Mouse (Mus musculus): ENCODE measurements around the gene Ppp1r3g.

Ppp1r3g gene

DNA sequence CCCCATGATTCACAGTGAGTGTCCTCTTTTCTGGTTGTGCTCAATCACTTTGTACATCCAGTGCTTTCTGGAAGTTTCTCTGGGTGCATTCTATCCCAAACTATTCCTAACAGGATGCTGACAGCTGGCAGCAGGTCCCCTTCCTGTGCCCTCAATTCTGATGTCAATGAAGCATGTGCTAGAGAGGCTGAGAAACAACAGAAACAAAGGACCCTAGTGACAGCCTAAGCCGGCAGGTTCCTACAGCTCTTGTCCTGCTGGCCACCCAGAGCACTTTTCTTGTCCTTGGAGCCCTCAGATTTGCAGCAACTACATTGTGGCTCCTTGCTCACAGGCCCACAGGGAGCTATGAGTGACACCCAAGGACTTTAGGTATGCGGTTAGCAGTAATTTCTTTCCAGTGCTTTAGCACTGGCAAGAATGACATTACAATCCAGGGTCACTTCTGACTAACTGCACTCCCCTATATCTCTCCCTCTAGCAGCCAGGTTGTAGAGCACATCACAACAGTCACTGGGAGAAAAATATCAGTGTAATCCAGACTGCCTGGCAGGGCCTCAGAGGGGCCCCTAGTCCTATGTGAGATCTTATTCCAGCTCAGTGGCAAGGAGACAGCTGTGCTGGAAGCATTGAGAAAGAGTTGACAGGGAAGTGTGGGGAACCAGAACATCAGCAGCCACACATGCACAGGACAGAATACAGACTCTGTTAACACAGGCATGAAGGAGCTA, 37.2 kb downstream of the Ppp1r3g start:
- DNase-seq, result no peak

- no peak for DNase-seq
Measured at GRCm38 (mm10) chr13:35997606-35998005, 39.0 kb downstream of the Ppp1r3g start.

DNA sequence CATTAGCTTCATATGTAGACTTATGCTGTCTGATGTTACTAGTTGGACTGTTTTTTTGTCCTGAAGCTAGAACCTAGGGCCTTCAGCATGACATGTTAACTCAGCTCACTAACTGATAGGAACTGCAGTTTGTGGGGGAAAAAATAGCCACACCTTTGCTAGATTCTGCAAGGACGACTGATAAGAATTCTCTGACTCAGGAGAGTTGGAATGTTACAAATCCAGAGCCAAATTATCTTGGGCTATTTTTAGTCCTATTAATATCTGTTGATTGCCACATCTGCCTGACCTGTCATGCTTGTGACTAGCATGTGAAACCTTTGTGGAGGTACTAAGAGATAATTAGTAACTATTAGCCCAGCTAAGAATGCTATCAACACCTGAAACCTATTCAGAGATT, 42.2 kb downstream of the Ppp1r3g start:
- no peak for DNase-seq

DNA sequence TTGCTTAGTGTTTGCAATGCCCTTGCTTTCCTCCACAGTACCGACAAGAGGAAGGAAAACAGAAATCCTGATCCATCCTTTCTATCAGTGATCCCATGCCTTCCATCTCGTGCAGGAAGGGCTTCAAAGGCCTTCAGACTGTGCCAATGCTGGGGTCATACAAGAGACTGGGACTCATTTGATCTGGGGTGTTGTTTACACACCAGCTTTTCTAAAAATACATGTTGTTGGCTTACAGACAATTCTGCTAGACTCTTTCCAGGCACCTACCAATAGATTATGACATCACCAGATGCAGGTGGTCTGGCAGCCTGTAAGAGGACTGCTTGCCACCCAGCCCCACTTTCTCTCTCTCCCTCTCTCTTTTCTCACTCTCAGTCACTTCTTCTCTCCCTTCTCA, 51.3 kb downstream of the Ppp1r3g start:
- DNase-seq, result no peak

- DNase-seq, result no peak
Measured at GRCm38 (mm10) chr13:36015636-36016035, 57.0 kb downstream of the Ppp1r3g start.

- DNase-seq, result no peak
Measured at GRCm38 (mm10) chr13:36018017-36018416, 59.4 kb downstream of the Ppp1r3g start.

GRCm38 (mm10) chr13:36019309-36020274, 61.0 kb downstream of the Ppp1r3g start:
- DNase-seq, result peak; percentile 75
